Mouse (Mus musculus) stomach, postnatal 0 days (tissue): Measurements from ENCODE around the gene Amt.

ENCODE experiments used
- CTCF ChIP-seq: IDR thresholded peaks from 2 replicates; pipeline ENCODE4 v1.5.1; 2016; ENCODE audit warnings: antibody characterized with exemption, low read depth, mild to moderate bottlenecking, moderate library complexity
- EP300 ChIP-seq: optimal IDR thresholded peaks from 2 replicates; pipeline ENCODE3; 2016; ENCODE audit warnings: antibody characterized with exemption

DNA sequence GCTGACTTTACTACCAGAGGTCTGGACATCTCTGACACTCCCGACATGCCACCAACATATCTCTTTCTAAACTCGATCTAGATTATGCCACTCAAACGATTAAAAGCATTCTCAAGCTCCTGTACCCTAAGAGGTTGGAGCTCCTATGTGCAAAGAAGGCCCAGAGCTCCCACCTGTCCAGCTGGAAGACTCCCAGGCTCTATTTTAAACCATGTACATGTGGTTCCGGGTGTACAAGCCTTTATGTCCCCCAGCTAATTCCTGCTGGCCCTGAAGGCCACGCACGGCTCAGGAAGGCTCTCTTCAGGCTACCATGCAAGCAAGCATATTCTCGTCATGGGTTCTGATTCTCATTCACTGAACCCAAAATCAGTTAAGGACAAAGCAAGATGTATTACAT is 34.8 kb upstream of the Amt start:
- TF ChIP-seq CTCF (no peak), EP300 (no peak)
